Mouse (Mus musculus): ENCODE measurements around the gene Ptpn12. TPM values are rescaled to one million over a fixed set of nuclear protein-coding genes. Genes with fewer than 3 reads are reported as not detected.

The Ptpn12 gene
- polyA plus RNA-seq, 1 experiment from 2014 or later = 23.3 TPM

DNA sequence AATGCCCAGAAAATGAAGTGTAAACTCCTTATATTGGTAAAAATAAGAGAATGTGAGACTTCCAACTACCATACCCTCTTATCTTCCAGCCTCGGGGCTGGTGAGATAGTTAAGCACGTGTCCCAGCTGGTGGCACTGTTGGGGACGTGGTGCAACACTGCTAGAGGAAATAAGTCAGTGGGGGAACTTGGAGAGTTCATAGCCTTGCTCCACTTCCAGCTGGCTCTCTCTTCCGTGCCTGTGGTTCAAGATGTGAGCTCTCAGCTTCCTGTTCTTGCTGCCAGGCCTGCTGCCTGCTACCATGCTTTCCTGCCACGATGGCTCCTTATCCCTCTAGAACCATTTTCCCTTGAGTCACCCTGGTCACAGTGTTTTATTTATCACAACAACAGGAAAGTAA, 114.5 kb downstream of the Ptpn12 start:
- 15% methylated on average over 5 of the region's 5 CpGs for WGBS
- Histone ChIP-seq H3K4me3 (ENCODE audit: low read depth, low read length) (no peak overlapping the region), H3K4me2 (peak overlapping the region; percentile 44), H3K27me3 (replicated peaks; ENCODE audit: control insufficient read depth, insufficient read depth, low read length) (no peaks in the 10 kb centered on the region), H3K36me3 (ENCODE audit: control insufficient read depth, insufficient read depth, low read length) (no peaks in the 10 kb centered on the region), H3K27ac (ENCODE audit: low read depth, low read length) (peak overlapping the region; percentile 81), H3K4me1 (replicated peaks; ENCODE audit: control insufficient read depth, insufficient read depth, low read length) (peaks cover 60% of the 10 kb centered on the region), H3K9ac (ENCODE audit: low read depth, low read length) (no peak overlapping the region), H3K9me3 (ENCODE audit: control insufficient read depth, low read length) (no peaks in the 10 kb centered on the region)
- DNase-seq (ENCODE audit: low spot score) (no peak), ATAC-seq (replicated peaks; ENCODE audit: low FRiP score) (peak; percentile 88)

DNA sequence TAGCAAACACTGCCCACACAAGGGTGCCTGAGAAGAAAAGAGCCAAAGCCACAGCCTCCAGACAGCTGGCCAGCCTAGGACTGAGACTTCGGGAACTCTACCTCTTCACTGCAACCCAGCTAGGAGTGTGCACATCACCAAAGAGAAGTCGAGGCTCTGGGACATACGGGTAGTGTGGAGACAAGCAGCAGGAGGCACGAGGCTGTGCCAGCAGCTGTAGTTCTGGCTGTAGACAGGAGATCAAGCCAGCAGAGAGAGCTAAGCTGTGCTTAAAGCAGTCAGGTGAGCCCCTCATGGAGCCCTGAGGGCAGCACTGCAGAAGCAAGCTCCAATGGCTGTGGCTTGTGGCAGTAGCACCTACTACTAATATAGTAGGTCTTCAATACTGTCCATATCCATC, 115.0 kb downstream of the Ptpn12 start:
- ATAC-seq (replicated peaks; ENCODE audit: low FRiP score) (peak; percentile 33; the same call in 1 of the 2 replicates), DNase-seq (ENCODE audit: low spot score) (no peak)
- H3K27me3 ChIP-seq (replicated peaks; ENCODE audit: control insufficient read depth, insufficient read depth, low read length) = no peaks in the 10 kb centered on the region
- peak overlapping the region; percentile 44; the same call in 1 of the 2 replicates for H3K9ac ChIP-seq (ENCODE audit: low read depth, low read length)
- H3K4me1 ChIP-seq (replicated peaks; ENCODE audit: control insufficient read depth, insufficient read depth, low read length) = peaks cover 64% of the 10 kb centered on the region
- no peaks in the 10 kb centered on the region for H3K36me3 ChIP-seq (ENCODE audit: control insufficient read depth, insufficient read depth, low read length)
- no peak overlapping the region for H3K4me3 ChIP-seq (ENCODE audit: low read depth, low read length)
- H3K4me2 ChIP-seq = peak overlapping the region; percentile 44
- peak overlapping the region; percentile 81 for H3K27ac ChIP-seq (ENCODE audit: low read depth, low read length)
- WGBS = 59% methylated on average over 4 of the region's 4 CpGs
- H3K9me3 ChIP-seq (ENCODE audit: control insufficient read depth, low read length) = no peaks in the 10 kb centered on the region

DNA sequence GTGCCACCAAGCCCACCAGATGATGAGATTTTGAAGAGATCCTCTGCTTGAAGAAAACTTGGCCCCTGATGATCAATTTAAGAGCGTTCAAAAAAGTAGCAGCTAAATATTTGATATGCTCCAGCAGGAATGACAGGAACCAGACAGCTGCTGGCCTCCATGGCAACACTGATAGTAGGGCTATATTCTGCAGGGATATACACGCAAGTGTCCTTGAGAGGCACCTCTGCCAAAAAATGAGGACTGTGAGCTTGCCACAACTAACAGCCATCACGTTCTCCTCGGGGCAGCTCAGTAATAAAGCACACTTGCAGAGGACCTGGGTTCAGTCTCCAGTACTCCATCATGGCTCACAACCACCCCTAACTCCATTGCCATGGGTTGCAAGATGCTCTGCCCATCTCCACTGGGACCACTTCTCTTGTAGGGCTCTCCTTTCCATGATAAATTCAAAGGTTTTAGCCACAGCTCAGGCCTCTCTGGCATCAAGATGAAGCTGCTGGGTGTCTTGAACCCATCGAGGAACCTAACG, 115.6 kb downstream of the Ptpn12 start:
- H3K27ac ChIP-seq (ENCODE audit: low read depth, low read length) = peak overlapping the region; percentile 81; the same call in 1 of the 2 replicates
- H3K4me2 ChIP-seq = peak overlapping the region; percentile 12; the same call in 1 of the 2 replicates
- peaks cover 62% of the 10 kb centered on the region for H3K4me1 ChIP-seq (replicated peaks; ENCODE audit: control insufficient read depth, insufficient read depth, low read length)

DNA sequence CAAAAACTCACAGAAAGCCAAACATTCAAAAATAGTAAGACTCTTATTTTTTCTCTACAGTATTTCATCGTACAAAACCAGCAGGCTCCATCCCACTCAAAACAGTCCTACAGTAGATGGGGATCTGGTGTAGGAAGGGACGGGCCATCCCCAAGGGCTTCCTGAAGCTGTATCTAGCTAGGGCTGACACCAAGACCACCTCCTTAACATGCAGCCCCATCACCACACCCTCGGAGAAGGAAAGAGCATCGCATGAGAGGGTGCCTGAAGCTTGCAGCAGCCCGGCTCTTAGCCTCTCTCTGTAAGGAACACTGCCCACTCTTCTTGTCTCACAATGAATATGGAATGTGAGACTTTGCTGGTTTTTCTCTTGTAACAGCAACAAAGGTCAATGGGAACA, 117.2 kb downstream of the Ptpn12 start:
- no peaks in the 10 kb centered on the region for H3K36me3 ChIP-seq (ENCODE audit: control insufficient read depth, insufficient read depth, low read length)
- no peaks in the 10 kb centered on the region for H3K9me3 ChIP-seq (ENCODE audit: control insufficient read depth, low read length)
- ATAC-seq (replicated peaks; ENCODE audit: low FRiP score) (no peak), DNase-seq (ENCODE audit: low spot score) (no peak)
- peak overlapping the region; percentile 41 for H3K4me2 ChIP-seq
- peak overlapping the region; percentile 57; the same call in 1 of the 2 replicates for H3K27ac ChIP-seq (ENCODE audit: low read depth, low read length)
- H3K4me1 ChIP-seq (replicated peaks; ENCODE audit: control insufficient read depth, insufficient read depth, low read length) = peaks cover 65% of the 10 kb centered on the region
- H3K9ac ChIP-seq (ENCODE audit: low read depth, low read length) = peak overlapping the region; percentile 26; the same call in 1 of the 2 replicates
- H3K27me3 ChIP-seq (replicated peaks; ENCODE audit: control insufficient read depth, insufficient read depth, low read length) = no peaks in the 10 kb centered on the region
- 0 out of 2 replicates have a peak overlapping the region, but pooled peaks have one; percentile 0 for H3K4me3 ChIP-seq (ENCODE audit: low read depth, low read length)
- WGBS = 28% methylated on average over 5 of the region's 5 CpGs

More for the DNA sequence above, 115.6 kb downstream of the Ptpn12 start:
- Histone ChIP-seq H3K36me3 (ENCODE audit: control insufficient read depth, insufficient read depth, low read length) (no peaks in the 10 kb centered on the region), H3K4me3 (ENCODE audit: low read depth, low read length) (no peak overlapping the region), H3K9me3 (ENCODE audit: control insufficient read depth, low read length) (no peaks in the 10 kb centered on the region), H3K9ac (ENCODE audit: low read depth, low read length) (no peak overlapping the region), H3K27me3 (replicated peaks; ENCODE audit: control insufficient read depth, insufficient read depth, low read length) (no peaks in the 10 kb centered on the region)
- 60% methylated on average over 6 of the region's 6 CpGs for WGBS
- ATAC-seq (replicated peaks; ENCODE audit: low FRiP score) (no peak), DNase-seq (ENCODE audit: low spot score) (no peak)

Other genes with a start within 250 kb of the Ptpn12 start
- gene Phtf2, start 173.8 kb downstream of the Ptpn12 start, polyA plus RNA-seq (2014; fragmentation: Nextera tagmentation; extraction: Ambion mirVana) = 17.0 and 18.2 TPM in 2 replicates
- gene Tmem60, start 173.7 kb downstream of the Ptpn12 start, polyA plus RNA-seq (2014; fragmentation: Nextera tagmentation; extraction: Ambion mirVana) = 48.0 and 55.4 TPM in 2 replicates
- 10.2 and 11.0 TPM in 2 replicates for gene Rsbn1l, start 99.5 kb downstream of the Ptpn12 start, polyA plus RNA-seq (2014; fragmentation: Nextera tagmentation; extraction: Ambion mirVana)
- gene Gsap, start 130.3 kb upstream of the Ptpn12 start, polyA plus RNA-seq (2014; fragmentation: Nextera tagmentation; extraction: Ambion mirVana) = 3.9 and 4.1 TPM in 2 replicates